Mouse (Mus musculus) forebrain, embryonic 13.5 days (tissue): ENCODE results near the gene Gps1. TPM values are rescaled to one million over a fixed set of nuclear protein-coding genes. Genes with fewer than 3 reads are reported as not detected.
A peak's percentile ranks its signal among the peaks of the same experiment; 100 is the strongest.
"Not testable (repeated sequence)": the region's sequence is repeated elsewhere in the genome, so short reads cannot be mapped to it uniquely, and the experiment has no call there.

Experiments
- ATAC-seq: fragments of 200-750 bp; cut with Nextera tagmentation; 2 replicates; pipeline ENCODE4 v1.8.0; 2017
- H3K27ac ChIP-seq: fragments of 300-500 bp; sonication (generic); 2 replicates; pipeline ENCODE4 v1.5.1; 2015; ENCODE audit warnings: inconsistent platforms, mild to moderate bottlenecking, moderate library complexity
- H3K27me3 ChIP-seq: fragments of 300-500 bp; sonication (generic); 2 replicates; pipeline ENCODE4 v1.6.1; 2015; ENCODE audit warnings: mild to moderate bottlenecking, inconsistent platforms
- H3K36me3 ChIP-seq: fragments of 300-500 bp; sonication (generic); 2 replicates; pipeline ENCODE4 v1.6.1; 2015; ENCODE audit warnings: mild to moderate bottlenecking, inconsistent platforms; ENCODE audit not compliant: poor library complexity, severe bottlenecking
- H3K4me1 ChIP-seq: fragments of 300-500 bp; sonication (generic); 2 replicates; pipeline ENCODE4 v1.6.1; 2015; ENCODE audit warnings: inconsistent platforms
- H3K4me2 ChIP-seq: fragments of 300-500 bp; sonication (generic); 2 replicates; pipeline ENCODE4 v1.6.1; 2015; ENCODE audit warnings: inconsistent platforms, mild to moderate bottlenecking, moderate library complexity
- H3K4me3 ChIP-seq: fragments of 300-500 bp; sonication (generic); 2 replicates; pipeline ENCODE4 v1.5.1; 2015; ENCODE audit warnings: mild to moderate bottlenecking, inconsistent platforms
- H3K9ac ChIP-seq: fragments of 300-500 bp; sonication (generic); 2 replicates; pipeline ENCODE4 v1.6.1; 2015; ENCODE audit warnings: mild to moderate bottlenecking, inconsistent platforms
- H3K9me3 ChIP-seq: fragments of 300-500 bp; sonication (generic); replicated peaks from 2 replicates; pipeline ENCODE4 v1.6.1; 2016; ENCODE audit warnings: inconsistent platforms
- WGBS: fragments of 180-500 bp; shearing (Covaris S2); methylation state at CpG from one replicate; pipeline ENCODE4 v1.1.7; 2015; 5-methylcytosine and 5-hydroxymethylcytosine counted together
- polyA plus RNA-seq: library from polyadenylated mRNA; unstranded; fragments of >200 nt; fragmentation: Nextera tagmentation; extraction: Ambion mirVana; gene quantifications from 2 replicates; pipeline ENCODE4 v1.2.1, GENCODE M21; 2015

Gene Gps1
- polyA plus RNA-seq, 1 experiment from 2014 or later = 261 TPM

GRCm38 (mm10) chr11:120825289-120825863, 41.3 kb downstream of the Gps1 start:
- H3K36me3 ChIP-seq = peaks cover 21% of the 10 kb centered on the region
- no peak for ATAC-seq
- peak overlapping the region; percentile 94 for H3K4me2 ChIP-seq

GRCm38 (mm10) chr11:120826016-120826953, 42.2 kb downstream of the Gps1 start:
- Histone ChIP-seq H3K4me3 (no peak overlapping the region), H3K4me2 (no peak overlapping the region), H3K27ac (peak overlapping the region; percentile 99), H3K9ac (peak overlapping the region; percentile 96; the same call in 1 of the 2 replicates), H3K36me3 (peaks cover 12% of the 10 kb centered on the region), H3K9me3 (no peaks in the 10 kb centered on the region), H3K4me1 (peaks cover 39% of the 10 kb centered on the region), H3K27me3 (no peaks in the 10 kb centered on the region)
- 88% methylated on average over 8 of the region's 8 CpGs for WGBS
- no peak for ATAC-seq

More at GRCm38 (mm10) chr11:120825289-120825863, 41.3 kb downstream of the Gps1 start:
- H3K9me3 ChIP-seq = no peaks in the 10 kb centered on the region
- peak overlapping the region; percentile 88 for H3K4me3 ChIP-seq
- H3K4me1 ChIP-seq = peaks cover 44% of the 10 kb centered on the region
- peak overlapping the region; percentile 96 for H3K9ac ChIP-seq
- no peaks in the 10 kb centered on the region for H3K27me3 ChIP-seq
- WGBS = 49% methylated on average over 4 of the region's 4 CpGs
- peak overlapping the region; percentile 99 for H3K27ac ChIP-seq

GRCm38 (mm10) chr11:120828416-120828815, 44.3 kb downstream of the Gps1 start:
- no peaks in the 10 kb centered on the region for H3K36me3 ChIP-seq
- peaks cover 20% of the 10 kb centered on the region for H3K4me1 ChIP-seq
- no peak overlapping the region for H3K4me2 ChIP-seq
- no peak overlapping the region for H3K9ac ChIP-seq
- WGBS = 77% methylated on average over 4 of the region's 4 CpGs
- H3K27me3 ChIP-seq = no peaks in the 10 kb centered on the region
- no peak overlapping the region for H3K27ac ChIP-seq
- no peak overlapping the region for H3K4me3 ChIP-seq
- H3K9me3 ChIP-seq = no peaks in the 10 kb centered on the region
- ATAC-seq = no peak

- H3K36me3 ChIP-seq = no peaks in the 10 kb centered on the region
- 88% methylated on average over 10 of the region's 10 CpGs for WGBS
- H3K4me2 ChIP-seq = no peak overlapping the region
- H3K9ac ChIP-seq = no peak overlapping the region
- no peaks in the 10 kb centered on the region for H3K9me3 ChIP-seq
- no peak overlapping the region for H3K4me3 ChIP-seq
- peaks cover 32% of the 10 kb centered on the region for H3K4me1 ChIP-seq
- H3K27me3 ChIP-seq = no peaks in the 10 kb centered on the region
- no peak for ATAC-seq
- H3K27ac ChIP-seq = no peak overlapping the region
Observed at GRCm38 (mm10) chr11:120829757-120830532, 45.9 kb downstream of the Gps1 start.

GRCm38 (mm10) chr11:120830686-120831085, 46.6 kb downstream of the Gps1 start:
- WGBS = 91% methylated on average over 12 of the region's 12 CpGs

GRCm38 (mm10) chr11:120831659-120832440, 47.8 kb downstream of the Gps1 start:
- ATAC-seq = no peak
- 57% methylated on average over 3 of the region's 3 CpGs for WGBS
- Histone ChIP-seq H3K36me3 (no peaks in the 10 kb centered on the region), H3K27ac (peak overlapping the region; percentile 40; the same call in 1 of the 2 replicates), H3K9me3 (no peaks in the 10 kb centered on the region), H3K4me3 (no peak overlapping the region), H3K27me3 (no peaks in the 10 kb centered on the region), H3K9ac (no peak overlapping the region), H3K4me1 (peaks cover 16% of the 10 kb centered on the region), H3K4me2 (no peak overlapping the region)

More at GRCm38 (mm10) chr11:120830686-120831085, 46.6 kb downstream of the Gps1 start:
- Histone ChIP-seq H3K27me3 (no peaks in the 10 kb centered on the region), H3K27ac (no peak overlapping the region), H3K4me1 (peaks cover 25% of the 10 kb centered on the region), H3K4me2 (no peak overlapping the region), H3K4me3 (no peak overlapping the region), H3K36me3 (no peaks in the 10 kb centered on the region), H3K9me3 (no peaks in the 10 kb centered on the region), H3K9ac (no peak overlapping the region)
- ATAC-seq = no peak

- peak overlapping the region; percentile 86 for H3K27ac ChIP-seq
- H3K4me2 ChIP-seq, H3K9me3 ChIP-seq, ATAC-seq, H3K36me3 ChIP-seq, H3K27me3 ChIP-seq, H3K4me3 ChIP-seq: not testable (repeated sequence)
- peaks cover 16% of the 10 kb centered on the region for H3K4me1 ChIP-seq
- 0 out of 2 replicates have a peak overlapping the region, but pooled peaks have one; percentile 2 for H3K9ac ChIP-seq
- 83% methylated on average over 5 of the region's 5 CpGs for WGBS
Observed at GRCm38 (mm10) chr11:120832962-120833361, 48.9 kb downstream of the Gps1 start.

GRCm38 (mm10) chr11:120833555-120834280, 49.6 kb downstream of the Gps1 start:
- 9% methylated on average over 8 of the region's 8 CpGs for WGBS
- H3K4me3 ChIP-seq = no peak overlapping the region
- H3K36me3 ChIP-seq = no peaks in the 10 kb centered on the region
- peak overlapping the region; percentile 10; the same call in 1 of the 2 replicates for H3K4me2 ChIP-seq
- H3K27me3 ChIP-seq = no peaks in the 10 kb centered on the region
- peak overlapping the region; percentile 86 for H3K27ac ChIP-seq
- H3K9me3 ChIP-seq = no peaks in the 10 kb centered on the region
- ATAC-seq = peak; percentile 74; the same call in 1 of the 2 replicates
- peaks cover 16% of the 10 kb centered on the region for H3K4me1 ChIP-seq
- H3K9ac ChIP-seq = no peak overlapping the region
